Mouse (Mus musculus) kidney, adult 18-20 months (tissue): ENCODE measurements around the gene Gm7544.
"Not testable (repeated sequence)": the region's sequence is repeated elsewhere in the genome, so short reads cannot be mapped to it uniquely, and the experiment has no call there.

Experiments used
- DNase-seq: peaks from one replicate; pipeline ENCODE4 v3.0.0; 2021

Gm7544 gene

DNA sequence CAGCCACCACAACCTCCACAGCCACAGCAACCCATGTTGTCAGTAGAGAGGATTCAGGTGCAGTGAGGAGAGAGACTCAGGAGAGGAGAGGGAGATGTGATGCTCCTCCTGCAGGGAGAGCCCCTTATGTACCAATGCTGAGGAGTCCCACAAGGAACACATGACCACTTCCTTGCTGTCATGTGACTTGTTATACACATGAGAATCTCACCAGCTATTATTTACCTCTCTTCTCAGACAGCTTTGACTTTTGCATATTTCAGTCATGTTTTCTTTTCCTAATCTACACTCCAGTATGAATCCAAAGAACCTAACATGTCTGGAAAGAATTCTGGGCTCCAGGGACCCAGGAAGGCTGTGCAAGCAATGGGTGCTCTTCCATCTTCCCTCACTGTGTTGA, at the start of gene Gm7544:
Gene Gm7544 (minus strand): TSS at position 101 of the 400 bp plus-strand sequence.
- DNase-seq, result not testable (repeated sequence)

- not testable (repeated sequence) for DNase-seq
These were observed 44.5 kb upstream of the Gm7544 start, which contains the start of gene Gm47959 for GRCm38 (mm10) chr1:83000306-83000705. Gene Gm47959 (plus strand): TSS chr1:83000548.

DNA sequence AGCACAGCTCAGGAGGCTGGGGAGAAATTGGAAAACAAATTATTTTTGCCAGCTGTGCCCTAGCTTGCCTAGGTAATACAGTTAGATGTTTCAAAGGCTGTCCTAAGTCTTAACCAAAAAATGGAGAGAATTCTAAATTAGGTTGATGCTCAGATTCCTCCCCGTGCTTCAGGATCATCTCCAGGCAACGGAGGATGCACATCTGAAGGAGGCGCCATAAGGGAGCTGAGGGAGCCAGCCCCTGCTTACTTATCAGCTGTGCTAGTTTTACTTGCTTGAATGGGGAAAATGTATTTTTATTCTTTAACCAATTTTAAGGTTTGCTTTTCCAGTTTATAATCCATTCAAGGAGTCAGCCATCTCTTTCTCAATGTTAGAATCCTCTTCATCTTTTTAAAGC, 38.1 kb upstream of the Gm7544 start:
- DNase-seq, result no peak

DNA sequence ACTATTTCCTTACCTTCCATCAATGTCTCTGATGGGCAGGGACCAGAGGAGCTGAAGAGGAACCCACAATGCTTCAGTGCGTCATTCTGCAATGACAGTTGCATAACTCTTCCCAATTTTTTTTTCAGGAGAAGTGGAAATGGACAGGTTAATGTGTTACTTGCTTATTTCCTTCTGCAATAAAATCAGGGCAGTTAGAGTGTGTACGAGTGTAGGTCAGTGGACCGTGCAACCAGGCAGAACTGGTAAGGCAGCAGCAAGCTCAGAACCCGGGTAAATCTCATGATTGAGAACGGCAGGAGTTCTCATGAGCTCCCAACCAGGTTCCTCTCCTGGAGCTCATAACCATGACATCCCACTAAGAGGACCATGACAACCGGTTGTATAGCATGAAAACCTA, 36.3 kb upstream of the Gm7544 start:
- peak; percentile 67 for DNase-seq

DNA sequence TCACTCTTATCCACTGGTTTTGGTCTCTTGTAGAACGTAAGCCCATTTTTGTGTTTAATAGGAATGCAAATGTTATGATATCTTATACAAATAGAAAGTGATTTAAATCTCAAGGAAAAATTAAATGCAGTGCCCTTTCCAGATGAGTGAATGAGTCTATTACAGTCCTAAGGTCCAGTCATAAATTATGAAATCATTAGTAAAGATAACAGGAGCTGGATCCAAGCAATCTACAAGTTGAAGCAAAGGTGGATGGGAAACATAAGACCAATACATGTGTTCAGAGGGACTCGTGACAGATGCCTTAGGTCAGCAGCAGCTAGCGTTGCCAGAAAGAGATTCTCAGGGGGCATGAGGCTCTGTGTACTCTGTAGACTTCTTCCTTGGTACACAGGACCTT, 35.8 kb upstream of the Gm7544 start:
- no peak for DNase-seq

GRCm38 (mm10) chr1:82991062-82991461, 35.2 kb upstream of the Gm7544 start:
- DNase-seq, result peak; percentile 26

GRCm38 (mm10) chr1:82987530-82988198, 31.9 kb upstream of the Gm7544 start:
- no peak for DNase-seq

GRCm38 (mm10) chr1:82986738-82987137, 30.9 kb upstream of the Gm7544 start:
- DNase-seq, result no peak

DNA sequence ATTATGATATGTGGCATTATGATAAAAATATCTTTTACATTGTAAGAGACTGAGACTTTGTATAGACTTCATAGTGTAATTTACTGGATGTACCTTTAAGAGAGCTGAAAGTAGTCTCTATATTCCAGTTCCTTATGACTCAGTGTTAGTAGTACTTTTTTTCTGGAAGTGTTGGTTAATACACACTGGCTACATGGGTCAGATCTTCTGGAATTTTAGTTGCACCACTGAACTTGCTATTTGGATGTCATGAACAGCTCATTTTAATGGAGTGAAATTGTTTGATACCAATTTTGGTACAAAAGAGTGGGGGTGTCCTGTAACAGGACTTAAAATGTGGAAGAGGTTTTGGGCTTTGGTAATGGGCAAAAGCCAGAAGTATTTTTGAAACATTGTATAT, 22.0 kb upstream of the Gm7544 start:
- DNase-seq, result no peak

GRCm38 (mm10) chr1:82975750-82976149, 19.9 kb upstream of the Gm7544 start:
- no peak for DNase-seq

DNA sequence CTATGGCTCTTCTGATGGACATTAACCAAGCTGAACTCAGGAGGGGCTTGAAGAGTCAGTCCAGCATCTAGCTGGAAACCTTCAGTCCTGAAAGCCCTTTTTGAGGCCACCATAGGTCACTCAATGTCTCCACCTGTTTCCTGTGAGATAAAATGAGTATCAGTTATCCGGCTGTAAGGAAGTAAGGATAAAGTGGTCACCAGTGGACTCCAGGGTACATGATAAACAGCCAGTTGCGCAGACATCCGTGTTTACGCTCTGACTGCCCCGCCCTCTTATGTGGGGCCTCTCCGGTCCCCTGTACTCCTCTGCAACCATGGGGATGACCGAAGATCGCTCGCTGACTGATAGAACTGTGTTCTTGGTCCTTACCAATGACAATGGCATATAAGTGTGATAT, 18.5 kb upstream of the Gm7544 start:
- DNase-seq, result no peak

DNA sequence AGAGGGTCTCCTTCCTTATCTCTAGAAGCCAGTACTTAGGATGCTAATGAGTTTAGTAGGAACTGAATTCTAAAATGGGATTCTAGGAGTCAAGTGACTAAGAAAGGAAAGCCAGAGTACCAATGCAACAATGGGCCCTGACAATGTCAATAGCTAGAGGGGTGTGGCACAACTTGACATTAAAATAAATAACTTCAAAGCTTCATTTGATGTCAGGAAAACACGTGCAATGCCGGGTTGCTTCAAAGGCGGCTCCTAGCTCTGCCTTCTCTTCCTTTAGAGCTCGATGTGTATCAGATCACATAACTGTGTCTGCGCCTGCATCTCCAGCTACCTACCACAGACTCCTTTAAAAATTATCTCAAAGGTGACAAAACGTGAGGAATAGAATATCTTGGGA, 18.1 kb upstream of the Gm7544 start:
- DNase-seq, result no peak

DNA sequence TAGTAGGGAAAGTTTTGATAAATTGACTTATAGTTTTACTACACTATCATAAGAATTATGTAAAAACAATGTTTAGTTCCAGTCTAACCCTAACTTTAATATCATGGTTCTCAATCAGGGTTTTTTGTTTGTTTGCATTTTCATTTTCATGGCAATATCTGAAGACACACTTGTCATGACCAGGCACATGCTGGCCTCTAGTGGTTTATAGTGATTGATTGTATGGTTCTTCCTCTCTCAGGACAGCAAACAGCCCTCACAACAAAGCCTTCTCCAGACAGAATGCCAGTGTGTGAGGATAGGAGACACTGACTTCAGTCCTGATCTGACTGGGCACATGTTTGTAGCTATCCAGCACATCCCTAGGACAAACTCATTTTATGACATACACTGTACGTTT, 17.4 kb upstream of the Gm7544 start:
- no peak for DNase-seq

DNA sequence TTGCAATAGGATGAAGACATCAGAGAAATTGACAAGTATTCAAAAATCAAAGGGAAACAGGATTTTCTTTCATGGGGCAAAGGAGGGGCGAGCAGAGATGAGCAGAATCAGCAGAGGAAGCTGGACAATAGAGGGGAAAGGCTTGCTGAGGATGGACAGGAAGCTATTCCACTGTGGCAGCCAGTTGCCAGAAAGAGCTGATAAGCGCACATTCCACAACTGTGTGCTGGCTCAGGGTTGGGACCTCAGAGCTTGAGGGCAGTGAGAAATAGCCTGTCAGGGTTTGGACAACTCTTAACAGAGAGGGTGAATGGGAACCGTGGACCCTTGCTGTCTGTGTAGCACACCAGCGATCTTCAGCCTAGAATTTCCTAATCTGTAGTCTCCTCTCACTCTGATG, 16.2 kb upstream of the Gm7544 start:
- DNase-seq, result no peak

GRCm38 (mm10) chr1:82966413-82966812, 10.6 kb upstream of the Gm7544 start:
- DNase-seq, result no peak

DNA sequence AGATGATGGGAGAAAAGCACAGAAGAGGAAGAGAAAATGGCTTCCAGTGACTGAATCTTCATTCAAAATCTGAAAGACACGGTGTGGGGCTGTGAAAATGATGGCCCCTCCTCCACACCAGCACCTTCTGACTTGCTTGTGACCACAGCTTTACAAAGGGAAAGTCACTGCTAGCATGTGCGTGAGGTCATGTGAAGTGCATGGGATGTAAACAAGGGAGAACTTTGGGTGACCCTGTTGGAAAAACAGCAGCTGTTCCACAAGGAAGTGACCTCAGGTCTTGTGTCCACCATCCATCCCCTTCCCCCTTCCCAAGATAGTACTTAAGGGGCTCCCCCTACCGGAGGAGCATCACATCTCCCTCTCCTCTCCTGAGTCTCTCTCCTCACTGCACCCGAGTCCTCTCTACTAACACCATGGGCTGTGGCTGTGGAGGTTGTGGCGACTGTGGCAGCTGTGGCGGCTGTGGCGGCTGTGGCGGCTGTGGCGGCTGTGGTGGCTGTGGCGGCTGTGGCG, 4.1 kb upstream of the Gm7544 start, which contains the start of gene Gm47955:
Gene Gm47955 (plus strand): TSS at position 417 of the 516 bp plus-strand sequence.
- DNase-seq, result no peak

DNA sequence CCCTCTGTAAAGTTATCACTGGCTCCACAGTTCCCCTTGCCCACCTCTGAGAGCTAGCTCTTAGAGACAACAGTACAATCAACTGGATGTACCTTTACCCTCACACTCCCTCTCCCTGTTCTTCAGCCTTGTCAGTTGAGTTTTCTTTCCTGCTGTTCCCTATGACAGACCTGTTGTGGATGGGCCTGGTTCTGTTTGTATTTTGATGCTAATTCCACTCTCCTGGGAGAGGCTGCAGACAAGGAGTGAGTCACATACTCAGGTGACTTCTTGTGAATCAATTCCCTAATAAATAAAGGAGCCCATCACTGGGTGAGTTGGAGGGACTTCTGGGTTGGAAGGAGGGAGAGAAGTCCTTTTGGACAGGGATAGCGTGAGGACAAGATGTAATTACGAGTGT, 7.2 kb downstream of the Gm7544 start:
- no peak for DNase-seq

DNA sequence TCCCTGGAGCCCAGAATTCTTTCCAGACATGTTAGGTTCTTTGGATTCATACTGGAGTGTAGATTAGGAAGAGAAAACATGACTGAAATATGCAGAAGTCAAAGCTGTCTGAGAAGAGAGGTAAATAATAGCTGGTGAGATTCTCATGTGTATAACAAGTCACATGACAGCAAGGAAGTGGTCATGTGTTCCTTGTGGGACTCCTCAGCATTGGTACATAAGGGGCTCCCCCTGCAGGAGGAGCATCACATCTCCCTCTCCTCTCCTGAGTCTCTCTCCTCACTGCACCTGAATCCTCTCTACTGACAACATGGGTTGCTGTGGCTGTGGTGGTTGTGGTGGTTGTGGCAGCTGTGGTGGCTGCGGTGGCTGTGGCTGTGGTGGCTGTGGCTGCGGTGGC, 9.8 kb downstream of the Gm7544 start:
- not testable (repeated sequence) for DNase-seq

- not testable (repeated sequence) for DNase-seq
These were observed 12.5 kb downstream of the Gm7544 start, which contains the start of gene A030003K21Rik for GRCm38 (mm10) chr1:82943295-82943694. Gene A030003K21Rik (minus strand): TSS chr1:82943388.

GRCm38 (mm10) chr1:82942505-82942904, 13.3 kb downstream of the Gm7544 start:
- not testable (repeated sequence) for DNase-seq

- DNase-seq, result peak; percentile 24
These were observed 17.1 kb downstream of the Gm7544 start for GRCm38 (mm10) chr1:82938666-82939065.

- not testable (repeated sequence) for DNase-seq
These were observed 24.5 kb downstream of the Gm7544 start, which contains the start of gene Gm6217 for GRCm38 (mm10) chr1:82931326-82931725. Gene Gm6217 (minus strand): TSS chr1:82931399.

DNA sequence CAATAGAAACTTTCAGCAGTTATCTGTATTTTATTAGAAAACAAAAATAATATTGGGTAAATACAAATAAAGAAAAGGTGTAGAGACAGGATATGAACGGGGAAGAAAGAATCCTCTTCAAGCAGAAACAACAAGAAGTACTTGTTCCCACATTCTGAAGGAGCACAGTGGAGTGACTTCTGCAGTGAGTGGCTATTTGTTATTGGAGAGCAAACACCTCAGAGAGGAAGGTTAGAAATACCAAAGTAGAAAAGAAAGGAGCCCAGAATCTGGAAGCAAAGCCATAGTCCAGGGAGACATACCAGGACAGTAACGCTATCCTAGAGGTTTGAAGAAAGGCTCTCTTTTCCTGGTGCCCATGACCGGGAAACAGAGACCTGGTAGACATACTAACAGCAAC, 25.3 kb downstream of the Gm7544 start:
- not testable (repeated sequence) for DNase-seq

- no peak for DNase-seq
These were observed 31.2 kb downstream of the Gm7544 start, which contains the start of gene A030014E15Rik for GRCm38 (mm10) chr1:82924650-82925049. Gene A030014E15Rik (plus strand): TSS chr1:82924917.
